Mouse (Mus musculus) megakaryocyte-erythroid progenitor cell, adult 5-6 weeks (primary cell): ENCODE data around the gene Ccng2. TPM values are rescaled to one million over a fixed set of nuclear protein-coding genes. Genes with fewer than 3 reads are reported as not detected.

Experiments used
- ATAC-seq: replicated peaks from 2 replicates; pipeline ENCODE4 v1.8.0; 2016; ENCODE audit warnings: mild to moderate bottlenecking, inconsistent platforms; ENCODE audit not compliant: severe bottlenecking, poor library complexity, low FRiP score, low TSS enrichment
- total RNA-seq, 2 experiments: library from RNA; stranded (forward) in 1 of 2; stranded (reverse) in 1 of 2; fragments of 200-1000, 215-1000 nt in 1 of 2; fragments of >200 nt in 1 of 2; fragmentation: Nextera tagmentation in 1 of 2; gene quantifications; 2 replicates each; pipeline ENCODE4 v1.2.3; 2014 to 2017

Gene Ccng2
- total RNA-seq, 2 experiments from 2014 or later, result 13.6 to 15.3 TPM

- no peak for ATAC-seq
Measured at GRCm38 (mm10) chr5:93259349-93259748, 7.7 kb upstream of the Ccng2 start.

- ATAC-seq, result no peak
Measured at GRCm38 (mm10) chr5:93260983-93261382, 6.1 kb upstream of the Ccng2 start.

GRCm38 (mm10) chr5:93262751-93263150, 4.3 kb upstream of the Ccng2 start:
- ATAC-seq, result no peak

GRCm38 (mm10) chr5:93263396-93264075, 3.5 kb upstream of the Ccng2 start:
- no peak for ATAC-seq

DNA sequence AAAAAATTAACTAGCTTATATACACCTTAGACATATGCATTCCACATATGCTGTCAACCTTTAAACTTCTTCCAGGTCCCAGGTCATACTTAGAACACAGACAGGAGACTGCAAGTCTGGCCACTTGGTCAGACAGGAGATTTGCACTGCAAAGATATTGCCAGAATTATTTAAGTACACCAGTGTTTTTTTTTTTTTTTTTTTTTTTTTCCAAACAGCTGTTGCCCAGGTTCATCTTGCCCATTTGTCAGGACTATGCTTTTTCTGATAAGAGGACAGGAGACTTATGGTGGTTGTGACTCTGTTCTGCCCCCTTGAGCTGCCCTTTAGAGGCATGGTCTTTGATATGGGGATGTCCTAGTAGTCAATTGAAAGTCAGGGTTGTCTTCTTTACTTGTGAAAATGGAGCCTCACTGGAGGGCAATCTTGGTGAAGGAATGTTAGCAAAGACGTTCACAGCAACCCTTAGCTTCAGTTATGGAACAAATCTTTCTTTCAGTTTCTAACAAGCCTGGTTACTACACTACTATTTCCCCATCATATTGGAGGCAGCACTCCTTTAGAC, 2.8 kb upstream of the Ccng2 start:
- ATAC-seq, result no peak

DNA sequence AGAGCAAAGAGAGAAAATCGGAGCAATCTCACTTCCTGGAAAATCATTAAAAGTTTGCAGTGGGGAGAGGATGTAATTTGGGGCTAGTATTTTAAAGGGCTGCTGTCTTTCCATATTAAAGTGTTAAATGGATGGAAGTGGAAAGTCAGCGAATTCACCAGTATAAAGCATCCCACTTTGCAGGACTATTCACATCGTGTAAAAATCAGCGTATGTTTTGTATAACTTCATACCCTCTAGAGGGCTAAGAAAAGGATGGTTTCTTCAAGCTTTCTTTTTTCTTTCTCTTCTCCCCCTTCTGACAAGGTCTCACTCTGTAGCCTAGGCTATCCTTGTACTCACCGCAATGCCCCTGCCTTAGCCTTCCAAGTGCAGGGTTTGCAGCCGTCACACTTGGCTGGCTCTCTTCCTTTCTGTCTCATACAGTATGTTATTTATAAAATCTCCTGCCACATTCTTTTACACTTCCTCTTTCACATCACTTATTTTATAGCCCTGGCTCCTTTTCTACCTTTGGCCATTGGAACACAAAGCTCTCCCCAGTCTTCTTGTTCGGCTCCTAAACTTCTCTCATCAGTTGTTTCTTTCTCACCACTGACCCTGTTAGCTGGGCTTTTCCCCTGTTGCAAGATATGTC, 1.8 kb upstream of the Ccng2 start:
- no peak for ATAC-seq

DNA sequence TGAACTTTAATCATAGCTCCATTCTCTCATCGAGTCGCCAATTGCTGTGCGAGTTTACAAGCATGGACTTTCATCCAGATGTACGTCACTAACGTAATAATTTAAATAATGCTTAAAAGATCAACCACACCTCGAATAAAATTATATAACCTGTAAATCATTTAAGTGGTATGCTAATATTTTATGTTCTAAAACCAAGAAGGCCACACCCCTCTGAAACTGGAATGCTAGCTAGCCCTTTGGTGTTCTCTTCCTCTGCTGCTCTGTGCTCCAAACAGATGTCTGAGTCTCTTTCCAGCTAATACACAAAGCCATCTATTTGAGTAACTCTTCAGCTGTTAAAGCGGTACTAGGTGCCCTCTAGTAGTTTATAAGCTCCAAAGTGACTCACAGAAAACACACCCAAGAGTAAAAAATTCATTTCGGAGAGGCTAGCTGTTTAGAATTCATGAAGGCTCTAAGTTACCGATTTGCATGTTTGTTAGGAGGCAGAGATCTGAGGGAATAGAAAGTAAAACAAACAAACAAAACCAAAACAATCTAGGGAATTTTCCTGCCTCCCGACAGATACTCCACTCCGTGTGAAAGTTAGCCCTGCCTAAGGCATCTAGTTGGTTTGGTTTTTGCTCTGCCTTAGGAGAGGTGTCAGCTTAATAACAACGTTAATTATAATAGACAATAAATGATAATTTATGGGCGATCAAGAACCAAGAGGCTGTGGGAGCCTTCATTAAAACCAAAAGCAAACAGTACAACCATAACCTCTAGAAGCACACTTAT, 1.1 kb upstream of the Ccng2 start:
- no peak for ATAC-seq

DNA sequence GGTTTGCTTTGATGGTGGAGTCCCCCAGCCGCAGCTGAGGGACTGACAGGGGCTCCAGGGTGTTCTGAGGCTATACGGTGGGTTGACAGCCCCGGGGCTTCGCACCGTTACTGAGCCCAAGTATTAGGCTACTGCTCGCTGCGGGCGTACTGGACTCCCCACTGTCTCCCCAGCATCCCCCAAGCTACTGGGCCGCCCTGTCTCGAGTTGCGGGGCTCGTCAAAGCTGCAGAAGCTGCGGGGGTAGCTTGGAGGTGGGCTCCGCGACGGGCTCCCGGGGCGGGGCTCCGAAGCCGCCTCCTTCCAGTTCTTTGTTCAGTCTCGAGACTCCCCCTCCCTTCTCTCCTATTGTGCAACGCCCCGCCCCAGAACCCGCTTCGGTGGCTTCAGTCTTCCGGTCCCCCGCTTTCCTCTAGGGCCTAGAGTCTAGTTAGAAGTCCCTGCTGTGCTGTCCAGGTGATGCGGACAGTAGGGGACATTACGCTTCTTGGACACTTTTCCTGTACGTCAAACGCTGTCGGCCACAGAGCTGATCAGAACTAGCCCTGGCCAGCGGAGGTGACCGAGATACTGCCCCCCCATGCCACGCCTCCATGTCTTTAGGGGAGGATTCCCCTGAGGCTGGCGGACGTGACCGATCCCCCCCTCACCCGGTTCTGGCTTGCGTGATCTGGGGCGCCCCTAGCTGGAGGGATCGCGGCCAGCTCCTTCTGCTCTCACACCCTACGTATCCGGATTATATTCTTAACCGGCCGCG, 972 bp downstream of the Ccng2 start:
- ATAC-seq, result peak; percentile 62

DNA sequence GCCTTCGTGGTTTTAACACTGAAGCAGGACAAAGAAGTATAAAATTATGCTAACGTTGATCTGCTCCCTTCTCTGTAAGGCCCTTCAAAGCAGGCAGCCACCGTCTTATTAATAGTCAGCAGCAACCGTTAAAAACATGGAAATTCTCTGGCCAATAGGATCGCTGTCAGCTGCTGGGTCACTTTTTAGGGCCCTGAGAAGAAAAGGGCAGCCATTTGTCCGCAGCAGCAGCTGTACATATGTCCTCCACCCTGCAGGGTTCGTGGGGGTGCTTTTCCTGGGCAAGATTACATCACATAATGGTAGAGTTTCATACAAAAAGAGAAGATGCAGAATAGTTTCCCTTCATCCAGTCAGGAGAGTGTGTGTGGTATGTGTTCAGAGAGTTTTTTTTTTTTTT, 3.0 kb downstream of the Ccng2 start:
- no peak for ATAC-seq

DNA sequence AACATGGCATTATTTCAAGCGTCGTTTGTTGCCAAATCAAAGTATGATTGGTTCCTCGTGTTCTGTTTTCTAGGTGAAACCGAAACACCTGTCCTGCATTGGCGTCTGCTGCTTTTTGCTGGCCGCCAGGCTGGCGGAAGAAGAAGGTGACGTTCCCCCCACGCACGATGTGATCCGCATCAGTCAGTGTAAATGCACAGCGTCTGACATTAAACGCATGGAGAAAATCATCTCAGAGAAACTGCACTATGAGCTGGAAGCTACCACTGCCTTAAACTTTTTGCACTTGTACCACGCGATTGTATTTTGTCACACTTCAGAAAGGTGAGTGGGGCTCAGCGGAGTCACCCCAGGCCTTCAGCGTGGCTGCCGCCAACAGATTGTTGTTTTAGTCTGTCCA, 3.7 kb downstream of the Ccng2 start:
- ATAC-seq, result no peak

DNA sequence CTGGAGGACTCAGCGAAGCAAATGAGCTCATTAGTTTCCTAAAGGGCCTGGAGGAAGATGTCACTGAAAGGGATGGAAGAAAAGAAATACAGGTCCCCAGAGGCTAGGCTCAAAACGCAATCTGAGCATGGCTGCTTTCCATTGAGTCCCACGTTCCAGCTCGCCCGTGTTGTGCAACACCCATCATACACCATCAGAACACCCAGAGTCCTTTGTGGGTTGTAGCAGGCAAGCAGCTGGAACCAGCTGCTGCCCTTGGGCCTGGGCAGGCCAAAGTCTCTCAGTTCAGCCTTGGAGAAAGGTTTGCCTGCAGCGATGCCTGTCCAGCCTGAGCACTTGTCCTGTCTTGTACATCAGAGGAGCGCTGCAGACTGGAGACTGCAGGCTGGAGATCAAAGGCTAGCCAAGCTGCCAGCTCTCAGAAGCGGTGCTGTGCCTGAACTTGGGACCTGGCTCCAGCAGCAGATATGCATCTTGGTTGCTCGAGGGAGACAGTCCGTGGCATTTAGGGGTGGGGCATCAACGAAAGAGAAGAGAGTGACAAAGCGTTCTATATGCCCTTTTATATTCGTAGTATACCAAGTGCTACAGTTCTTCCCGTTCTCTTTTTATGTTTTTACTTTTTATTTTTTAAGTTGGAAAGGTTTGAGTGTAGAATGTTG, 15.5 kb downstream of the Ccng2 start:
- peak; percentile 87 for ATAC-seq

- no peak for ATAC-seq
Measured at GRCm38 (mm10) chr5:93283109-93283508, 16.1 kb downstream of the Ccng2 start.

- ATAC-seq, result peak; percentile 48; the same call in 1 of the 2 replicates
Measured at GRCm38 (mm10) chr5:93288553-93288952, 21.5 kb downstream of the Ccng2 start.

DNA sequence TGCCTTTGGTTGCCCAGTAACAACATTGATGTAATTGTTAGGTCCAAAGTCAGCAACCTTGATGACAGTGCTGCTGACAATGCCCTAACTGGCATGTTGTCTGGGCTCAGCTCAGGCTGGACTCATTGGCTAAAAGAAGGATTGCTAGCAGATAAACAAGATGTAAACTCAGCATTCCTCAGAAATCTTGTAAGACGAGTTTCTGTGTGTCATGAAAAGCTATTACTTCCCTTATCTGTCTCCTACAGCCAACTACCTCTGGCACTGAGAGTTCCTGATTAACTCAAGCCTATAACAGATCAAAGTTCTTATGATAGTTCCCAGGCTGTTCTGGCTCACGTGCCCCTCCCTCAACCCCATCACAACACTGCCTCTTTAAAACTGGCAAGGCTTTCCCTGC, 23.2 kb downstream of the Ccng2 start:
- ATAC-seq, result peak; percentile 95

DNA sequence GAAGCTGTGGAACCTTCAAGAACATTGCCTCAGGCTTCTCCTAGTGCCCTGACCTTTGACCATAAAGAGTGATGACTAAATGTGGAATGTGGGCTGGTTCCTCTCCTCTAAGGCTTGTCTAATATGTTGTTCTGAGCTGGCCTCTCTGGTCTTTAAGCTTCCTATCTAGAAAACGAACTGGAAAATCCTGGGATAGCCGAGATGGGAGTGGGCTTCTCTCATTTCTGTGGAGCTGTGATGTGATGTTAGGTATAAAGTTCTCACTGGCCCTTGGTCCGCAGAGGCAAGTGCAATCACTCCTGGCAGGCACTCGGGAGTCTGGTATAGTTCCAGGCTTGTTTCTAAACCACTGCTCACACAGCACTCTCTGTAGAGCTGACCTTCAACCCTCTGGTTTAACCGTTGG, 29.3 kb downstream of the Ccng2 start:
- no peak for ATAC-seq

DNA sequence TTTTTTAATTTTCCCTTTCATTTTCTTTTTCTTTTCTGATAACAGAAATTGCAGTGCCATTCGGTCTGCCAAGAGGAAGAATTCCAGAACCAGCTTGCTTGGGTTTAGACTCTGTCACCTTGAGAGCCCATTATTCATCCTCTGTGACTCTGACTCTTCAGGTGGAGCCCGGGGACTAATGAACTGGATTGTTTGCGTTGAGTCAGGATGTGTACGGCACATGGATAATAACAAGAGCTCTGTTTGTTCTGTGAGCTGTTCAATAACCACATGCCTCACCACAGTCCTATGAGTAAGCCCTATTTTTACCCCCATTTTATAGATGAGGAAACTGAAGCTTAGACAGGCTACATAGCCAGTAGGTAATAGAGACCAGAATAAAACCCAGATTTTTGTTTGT, 29.7 kb downstream of the Ccng2 start:
- ATAC-seq, result no peak

DNA sequence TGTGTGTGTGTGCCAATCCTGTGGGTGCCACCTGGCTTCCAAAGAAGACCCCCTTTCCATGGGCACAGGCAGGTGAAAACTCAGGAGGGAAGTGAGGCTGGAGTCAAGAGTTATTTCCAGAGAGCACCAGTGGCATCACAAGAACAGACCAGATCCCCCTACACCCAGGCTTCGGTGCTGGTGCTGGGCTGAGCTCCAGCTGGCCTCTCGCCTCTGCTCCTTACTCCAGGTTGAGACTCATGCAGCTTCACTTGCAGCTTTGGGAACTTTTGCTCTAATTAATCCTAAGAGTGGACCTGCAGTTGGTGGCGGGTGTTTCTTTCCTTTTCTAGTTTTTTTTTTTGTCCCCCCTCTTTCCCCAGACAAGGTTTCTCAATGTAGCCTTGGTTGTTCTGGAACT, 30.3 kb downstream of the Ccng2 start:
- ATAC-seq, result no peak

GRCm38 (mm10) chr5:93305126-93305830, 38.2 kb downstream of the Ccng2 start:
- no peak for ATAC-seq

GRCm38 (mm10) chr5:93308909-93309308, 41.9 kb downstream of the Ccng2 start:
- ATAC-seq, result no peak
